Mouse (Mus musculus) layer of hippocampus, adult 2 months (tissue): ENCODE data around the gene Il4ra. TPM values are rescaled to one million over a fixed set of nuclear protein-coding genes. Genes with fewer than 3 reads are reported as not detected.
A peak's percentile ranks its signal among the peaks of the same experiment; 100 is the strongest.

Experiments
- DNase-seq, 2 experiments: peaks; one replicate each; pipeline ENCODE4 v3.0.0; 2022; ENCODE audit warnings: low spot score in 2 of 2
- H3K27ac ChIP-seq: fragments of 200-600 bp; 2 replicates; pipeline ENCODE4 v1.8.1; 2022
- H3K4me3 ChIP-seq: fragments of 200-600 bp; 2 replicates; pipeline ENCODE4 v1.8.1; 2022; ENCODE audit warnings: mild to moderate bottlenecking
- CTCF ChIP-seq: fragments of 200-600 bp; conservative IDR thresholded peaks from 2 replicates; pipeline ENCODE4 v1.8.1; 2022; ENCODE audit warnings: antibody characterized with exemption, mild to moderate bottlenecking, moderate library complexity
- long read RNA-seq, 2 experiments: library from polyadenylated mRNA; stranded (forward); transcript quantifications; one replicate each; pipeline ENCODE4 v2.0.0; 2021; ENCODE audit warnings: borderline mapping rate in 2 of 2
- total RNA-seq, 2 experiments: library from RNA; stranded (reverse); gene quantifications; 2 replicates each; pipeline ENCODE4 v1.2.3; 2021

Il4ra gene
- 1 to 10 TPM; 3.2 to 3.9 TPM for total RNA-seq
- long read RNA-seq, experiment 1, full-length matches to known transcripts = 1 of 3 reads
- long read RNA-seq, experiment 1, partial matches to known transcripts = 0 of 3 reads
- long read RNA-seq, experiment 1, other reads (novel, unspliced or antisense) = 2 of 3 reads
- long read RNA-seq, experiment 2, full-length matches to known transcripts = 1 of 2 reads
- long read RNA-seq, experiment 2, partial matches to known transcripts = 0 of 2 reads
- long read RNA-seq, experiment 2, other reads (novel, unspliced or antisense) = 1 of 2 reads

DNA sequence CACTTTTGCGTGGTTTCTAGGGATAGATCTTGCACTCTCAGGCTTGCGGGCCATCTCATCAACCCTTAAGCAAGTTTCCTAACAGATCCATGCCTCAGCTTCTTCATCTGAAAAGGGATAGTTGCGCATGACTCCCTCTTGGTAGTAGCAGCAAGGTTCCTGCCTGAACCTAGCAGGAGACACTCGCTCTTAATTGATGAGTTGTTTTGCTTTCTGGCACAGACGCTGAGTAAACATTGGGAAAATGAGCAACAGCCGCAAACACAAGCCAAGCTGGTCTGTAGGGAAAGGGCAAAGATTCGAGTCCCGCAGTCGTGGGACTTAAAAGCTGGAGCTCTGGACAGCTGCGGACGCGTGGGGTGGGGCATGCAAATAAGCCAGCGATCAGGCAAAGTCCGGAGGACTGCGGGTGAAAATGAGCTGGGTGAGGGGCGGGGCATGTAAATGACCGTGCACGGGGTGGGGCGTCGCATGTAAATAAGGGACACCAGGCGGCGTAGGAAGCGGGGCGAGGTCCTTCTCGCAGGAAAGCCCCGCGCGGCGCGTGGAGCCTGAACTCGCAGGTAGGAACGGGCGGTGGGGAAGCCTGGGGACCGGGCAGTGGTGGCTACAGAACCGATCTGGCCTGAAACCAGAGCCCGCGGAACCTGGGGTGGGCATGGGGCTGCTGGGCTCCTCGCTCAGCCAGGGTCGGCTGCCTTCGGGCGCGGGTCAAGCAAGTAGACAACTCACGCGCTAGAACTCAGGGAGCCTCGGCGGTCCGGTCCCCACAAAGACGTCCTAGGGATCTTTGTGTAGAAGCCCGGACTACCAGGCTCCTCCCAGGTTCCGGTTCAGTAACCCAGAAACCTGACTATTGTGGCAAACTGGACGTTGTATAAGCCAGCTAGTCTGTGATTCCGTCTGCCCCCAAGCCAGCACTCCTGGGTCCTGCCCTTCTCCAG lies at the start of gene Il4ra:
Gene Il4ra (plus strand): TSS at position 355 of the 944 bp plus-strand sequence.
- peak; percentile 58 for TF ChIP-seq CTCF
- H3K27ac ChIP-seq = peak within 1 kb of the TSS; percentile 81
- DNase-seq = peak; percentile 36 to 47
- peak within 1 kb of the TSS; percentile 54 for H3K4me3 ChIP-seq

DNA sequence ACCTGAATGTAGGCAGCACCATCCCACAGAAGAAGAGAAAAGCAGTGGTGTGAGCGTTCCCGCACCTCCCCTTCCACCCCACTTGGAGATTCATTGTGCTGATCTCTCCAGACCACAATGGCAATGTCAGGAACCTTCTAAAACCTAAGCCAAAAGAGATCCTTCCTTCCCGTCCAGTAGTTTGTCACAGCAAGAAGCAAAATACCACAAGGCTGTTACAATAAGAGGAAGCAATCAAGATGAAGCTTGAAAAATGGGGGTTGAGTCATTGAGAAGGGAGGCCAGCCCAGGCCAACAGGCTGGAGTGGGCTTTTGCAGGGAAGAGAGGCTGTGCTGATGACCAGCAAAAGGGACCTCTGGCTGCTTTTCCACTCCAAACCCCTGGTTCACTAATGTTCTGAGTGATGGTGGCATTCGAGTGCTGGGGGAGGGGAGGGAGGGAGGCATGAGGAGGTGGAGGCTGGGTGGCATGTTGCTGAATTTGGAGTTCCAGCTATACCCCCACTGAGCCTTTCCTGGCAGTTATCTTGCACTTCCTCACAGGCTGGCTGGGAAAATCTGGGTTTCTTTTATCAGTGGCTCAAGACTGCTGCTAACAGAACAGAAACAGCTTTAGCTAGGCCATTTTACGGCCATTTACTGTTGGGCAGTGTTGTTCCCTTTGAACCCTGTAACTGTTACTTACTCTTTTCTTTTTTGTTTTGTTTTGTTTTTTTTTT lies 48.4 kb upstream of the Il4ra start:
- no peak for DNase-seq
- Histone ChIP-seq H3K4me3 (no peak overlapping the region), H3K27ac (no peak overlapping the region)
- TF ChIP-seq CTCF = no peak

DNA sequence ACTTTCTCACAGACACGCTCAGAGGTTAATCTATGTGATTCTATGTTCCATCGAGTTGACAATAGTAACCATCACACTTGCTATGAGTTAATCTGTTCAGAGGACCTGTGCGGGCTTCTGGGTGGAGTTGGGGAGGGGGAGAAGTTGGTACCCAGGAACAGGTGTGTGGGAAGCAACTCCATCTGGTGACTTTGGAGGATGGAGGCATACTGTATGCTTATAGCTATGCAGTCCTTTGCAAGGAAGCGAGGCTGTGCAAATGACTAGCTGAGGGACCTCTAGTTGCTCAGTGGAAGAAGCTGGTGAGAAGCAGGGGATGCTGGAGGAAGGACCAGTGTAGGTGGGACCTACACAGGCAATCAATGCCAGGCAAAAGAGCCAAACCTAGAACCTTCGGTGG lies 47.3 kb upstream of the Il4ra start:
- Histone ChIP-seq H3K4me3 (no peak overlapping the region), H3K27ac (no peak overlapping the region)
- peak; percentile 18 to 33 for DNase-seq
- no peak for TF ChIP-seq CTCF

DNA sequence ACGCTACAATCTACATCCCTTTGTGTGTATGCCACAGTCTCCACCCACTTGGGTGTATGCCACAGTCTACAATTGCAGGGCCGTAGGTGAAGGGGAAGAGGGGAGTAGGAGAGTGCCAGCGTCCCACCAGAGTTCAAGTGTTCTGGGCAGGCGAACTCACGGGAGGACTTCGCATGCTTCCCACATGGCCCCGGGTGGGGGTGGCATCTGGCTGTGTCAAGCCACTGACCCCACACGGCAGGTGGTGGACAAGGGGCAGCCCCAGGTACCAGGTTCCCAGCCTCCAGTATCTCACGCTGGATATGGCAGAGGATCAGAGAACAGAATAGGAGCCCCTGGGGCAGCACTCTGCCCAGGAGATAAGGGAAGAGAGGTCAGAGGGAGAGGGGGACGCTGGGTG lies 46.4 kb upstream of the Il4ra start:
- Histone ChIP-seq H3K27ac (no peak overlapping the region), H3K4me3 (no peak overlapping the region)
- no peak for TF ChIP-seq CTCF
- DNase-seq = no peak

DNA sequence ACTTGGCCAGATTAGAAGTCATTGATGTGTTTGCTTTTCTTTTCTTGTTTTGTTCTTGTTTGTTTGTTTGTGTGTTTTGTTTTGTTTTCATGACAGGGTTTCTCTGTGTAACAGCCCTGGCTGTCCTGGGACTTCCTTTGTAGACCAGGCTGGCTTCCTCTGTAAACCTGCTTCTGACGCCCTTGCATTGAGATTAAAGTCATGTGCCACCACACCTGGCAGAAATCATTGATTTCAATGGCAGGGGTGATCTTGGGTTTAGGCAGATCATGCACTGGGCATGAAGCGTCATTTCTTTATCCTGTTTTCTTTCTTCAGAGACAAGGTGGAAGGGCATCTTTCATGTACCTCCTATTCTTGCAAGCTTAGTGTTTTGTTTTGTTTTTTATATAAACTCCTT lies 44.6 kb upstream of the Il4ra start:
- Histone ChIP-seq H3K27ac (no peak overlapping the region), H3K4me3 (no peak overlapping the region)
- no peak for DNase-seq
- TF ChIP-seq CTCF = no peak

DNA sequence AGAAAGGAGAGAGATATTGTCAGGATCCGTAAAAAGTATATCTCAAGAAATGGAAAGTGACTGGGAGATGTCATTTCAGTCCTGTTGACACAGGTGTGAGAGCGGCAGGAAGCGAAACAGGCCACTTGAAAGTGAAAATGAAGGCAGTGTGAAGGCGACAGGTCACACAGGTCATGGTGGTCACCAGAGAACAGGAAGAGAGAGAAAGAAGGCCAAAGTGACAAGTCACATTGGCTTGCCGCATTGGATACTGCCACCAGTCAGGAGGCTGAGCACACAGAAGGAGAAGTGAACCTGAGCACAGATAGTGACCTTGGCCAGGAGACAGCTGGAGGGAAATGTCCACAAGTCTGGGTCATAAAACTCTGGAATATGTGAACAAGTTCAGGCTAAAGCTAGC lies 40.5 kb upstream of the Il4ra start:
- no peak overlapping the region for H3K4me3 ChIP-seq
- no peak for TF ChIP-seq CTCF
- no peak overlapping the region for H3K27ac ChIP-seq
- DNase-seq = no peak

DNA sequence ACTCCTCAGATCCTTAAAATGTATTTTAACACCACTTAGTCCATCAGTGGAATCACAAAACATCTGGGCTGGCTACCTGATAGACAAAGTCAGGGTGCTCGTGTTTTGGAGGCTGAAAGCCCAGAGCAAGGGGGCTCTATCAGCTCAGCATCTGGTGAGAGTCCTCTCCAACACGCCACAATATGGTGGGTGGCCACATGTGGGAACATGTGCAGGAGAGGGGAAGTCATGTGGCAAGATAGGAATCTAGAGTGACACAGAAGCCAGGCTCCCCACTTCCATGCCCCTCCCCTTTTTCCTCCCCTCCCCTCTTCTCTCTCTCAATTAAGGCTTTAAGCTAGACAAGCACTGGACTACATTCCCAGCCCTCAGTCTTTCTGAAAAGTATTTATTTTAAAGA lies 40.1 kb upstream of the Il4ra start:
- TF ChIP-seq CTCF = no peak
- H3K27ac ChIP-seq = no peak overlapping the region
- H3K4me3 ChIP-seq = no peak overlapping the region
- DNase-seq = no peak

DNA sequence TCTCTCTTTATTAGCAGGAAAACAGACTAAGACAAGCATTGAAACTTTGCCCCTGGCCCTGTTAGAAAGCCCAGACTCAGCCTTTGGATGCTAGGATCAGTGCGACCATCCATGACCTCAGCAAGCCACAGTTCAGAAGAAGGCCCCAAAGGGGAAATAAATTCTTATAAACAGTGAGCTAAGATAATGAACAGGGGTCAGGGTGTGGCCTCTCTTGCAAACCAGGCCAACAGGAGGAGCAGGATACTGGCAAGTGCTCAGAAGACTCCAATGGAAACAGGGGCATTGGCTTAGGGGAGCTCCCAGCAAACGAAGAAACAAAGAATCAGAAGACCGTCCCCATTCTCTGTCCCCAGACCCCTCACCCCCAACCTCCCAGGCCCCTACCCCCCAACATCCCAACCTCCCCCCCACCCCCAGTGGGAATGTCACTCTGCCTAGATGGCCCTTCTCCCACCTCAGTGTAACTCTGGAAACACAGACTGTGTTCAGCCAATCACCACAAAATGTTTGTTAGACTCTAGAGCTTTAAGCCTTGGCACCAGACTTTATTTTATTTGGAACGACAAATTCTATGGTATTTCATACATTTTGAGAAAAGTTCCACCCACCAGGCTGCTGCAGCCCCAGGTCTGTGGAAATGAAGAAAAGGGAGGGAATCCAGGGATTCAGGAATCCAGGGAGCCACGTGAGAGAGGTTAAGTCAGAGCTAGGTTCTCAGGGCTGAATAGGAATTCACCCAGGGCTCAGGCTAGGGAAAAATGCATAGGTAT lies 36.7 kb upstream of the Il4ra start:
- DNase-seq = no peak
- TF ChIP-seq CTCF = no peak
- H3K4me3 ChIP-seq = no peak overlapping the region
- H3K27ac ChIP-seq = no peak overlapping the region

DNA sequence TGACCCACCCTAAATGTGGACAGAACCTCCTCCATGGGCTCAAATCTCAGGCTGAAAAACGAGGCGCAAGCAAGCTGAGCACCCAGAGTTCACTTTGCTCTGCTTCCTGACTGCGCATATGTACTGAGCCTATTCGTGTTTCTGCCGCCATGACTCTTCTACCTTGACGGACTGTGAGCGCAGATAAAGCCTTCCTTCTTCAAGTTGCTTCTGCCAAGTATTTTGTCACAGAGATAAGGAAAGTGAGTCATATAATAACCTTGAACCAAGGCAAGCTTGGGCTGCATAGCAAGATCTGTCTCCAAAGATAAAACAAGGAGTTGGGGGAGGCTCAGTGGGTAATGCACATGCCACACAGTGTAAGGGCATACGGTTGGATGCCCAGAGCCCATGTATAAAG lies 35.2 kb upstream of the Il4ra start:
- no peak for DNase-seq
- Histone ChIP-seq H3K27ac (no peak overlapping the region), H3K4me3 (no peak overlapping the region)
- no peak for TF ChIP-seq CTCF

DNA sequence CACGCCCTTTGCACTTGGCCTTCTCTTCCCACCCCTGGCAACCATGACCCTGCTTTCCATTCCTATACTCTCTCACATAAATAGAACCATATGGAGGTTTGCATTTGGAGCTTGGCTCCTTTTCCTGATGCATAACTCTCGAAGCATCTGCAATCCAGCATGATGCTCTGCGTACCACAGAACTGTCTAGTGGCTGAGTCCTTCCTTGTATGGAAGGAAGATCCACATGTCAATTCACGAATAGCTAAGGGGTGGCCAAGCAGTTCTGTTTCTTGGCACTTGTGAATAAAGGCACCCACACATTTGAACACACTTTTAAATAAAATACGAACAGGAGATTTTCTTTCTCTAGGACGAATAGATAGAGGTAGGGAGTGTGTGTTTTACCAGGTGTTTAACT lies 34.5 kb upstream of the Il4ra start:
- DNase-seq = no peak
- no peak for TF ChIP-seq CTCF
- Histone ChIP-seq H3K4me3 (no peak overlapping the region), H3K27ac (no peak overlapping the region)

DNA sequence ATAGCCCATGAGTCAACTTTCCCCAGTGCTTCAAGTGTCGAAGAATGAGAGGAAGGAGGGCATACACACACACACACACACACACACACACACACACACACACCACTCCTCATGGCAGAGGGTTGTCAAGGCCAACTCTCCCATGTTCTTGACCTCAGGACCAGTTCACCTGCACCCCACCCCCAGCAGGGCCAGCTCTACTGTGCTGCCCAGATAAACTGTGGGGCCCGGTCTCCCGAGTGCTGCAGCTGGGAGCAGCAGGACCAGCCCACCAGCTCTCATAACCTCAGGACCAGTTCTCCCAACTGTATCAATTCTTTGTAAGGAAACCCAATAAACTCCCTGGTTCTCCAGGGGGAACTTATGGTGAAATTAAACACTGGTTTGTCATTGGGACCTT lies 32.2 kb upstream of the Il4ra start:
- no peak for DNase-seq
- no peak for TF ChIP-seq CTCF
- Histone ChIP-seq H3K27ac (no peak overlapping the region), H3K4me3 (no peak overlapping the region)

DNA sequence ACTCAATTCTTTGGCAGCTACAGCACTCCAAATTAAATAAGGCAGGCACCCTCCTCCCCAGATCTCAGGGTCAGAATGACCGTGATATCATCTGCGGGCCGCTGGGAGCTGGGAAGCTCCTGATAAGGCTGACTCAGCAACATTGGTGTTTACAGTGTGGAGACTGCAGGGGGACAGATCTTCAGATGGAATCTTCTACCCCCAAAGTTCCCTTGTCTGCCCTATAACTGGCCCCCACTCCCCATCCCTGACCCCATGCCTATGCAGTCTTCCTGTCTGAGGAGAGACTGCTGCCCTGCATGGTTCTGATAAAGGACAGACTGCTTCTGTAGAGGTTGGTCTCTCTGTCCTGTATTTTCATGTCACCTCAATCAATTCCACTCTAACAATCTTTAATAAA lies 28.9 kb upstream of the Il4ra start:
- DNase-seq = no peak
- H3K4me3 ChIP-seq = no peak overlapping the region
- TF ChIP-seq CTCF = no peak
- H3K27ac ChIP-seq = no peak overlapping the region

DNA sequence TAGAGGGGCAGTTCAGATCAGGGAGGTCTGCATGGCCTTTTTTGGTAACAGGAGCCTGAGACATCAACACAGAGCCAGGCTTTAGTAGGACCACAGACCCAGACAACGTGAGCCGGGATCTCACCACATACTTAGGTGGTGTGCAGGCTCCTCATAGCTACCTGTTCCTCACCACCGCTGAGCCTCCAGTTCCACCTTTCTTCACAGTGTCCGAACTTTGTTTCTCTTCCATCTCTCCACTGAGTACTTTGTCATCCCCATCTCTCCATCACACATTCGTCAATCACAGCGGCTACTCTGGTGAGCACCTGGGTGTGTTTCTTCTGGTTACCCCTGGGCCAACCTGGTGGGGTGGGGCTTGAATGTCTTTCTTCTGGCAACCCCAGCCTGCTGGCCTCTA lies 24.7 kb upstream of the Il4ra start:
- H3K4me3 ChIP-seq = no peak overlapping the region
- no peak for TF ChIP-seq CTCF
- no peak for DNase-seq

More for the DNA sequence above, 24.7 kb upstream of the Il4ra start:
- no peak overlapping the region for H3K27ac ChIP-seq
